Mouse (Mus musculus) limb, embryonic 14.5 days (tissue): ENCODE measurements around the gene Pakap. TPM values are rescaled to one million over a fixed set of nuclear protein-coding genes. Genes with fewer than 3 reads are reported as not detected.

Source experiments
- ATAC-seq: fragments of 200-750 bp; cut with Nextera tagmentation; 2 replicates; pipeline ENCODE4 v1.8.0; 2017; ENCODE audit warnings: low read depth, moderate number of reproducible peaks, moderate TSS enrichment; ENCODE audit not compliant: low FRiP score
- DNase-seq: peaks from one replicate; pipeline ENCODE4 v3.0.0-alpha.2; 2015; ENCODE audit warnings: low spot score
- H3K27ac ChIP-seq: fragments of 300-500 bp; sonication (generic); replicated peaks from 2 replicates; pipeline ENCODE4 v1.5.1; 2014; ENCODE audit warnings: low read depth, mild to moderate bottlenecking, low read length, moderate library complexity, mixed read lengths
- H3K27me3 ChIP-seq: fragments of 300-500 bp; sonication (generic); 2 replicates; pipeline ENCODE4 v1.6.1; 2014; ENCODE audit warnings: low read length, mixed read lengths; ENCODE audit not compliant: control insufficient read depth, insufficient read depth
- H3K36me3 ChIP-seq: fragments of 300-500 bp; sonication (generic); 2 replicates; pipeline ENCODE4 v1.6.1; 2014; ENCODE audit warnings: mild to moderate bottlenecking, low read length, moderate library complexity, mixed read lengths; ENCODE audit not compliant: control insufficient read depth, insufficient read depth
- H3K4me1 ChIP-seq: fragments of 300-500 bp; sonication (generic); 2 replicates; pipeline ENCODE4 v1.6.1; 2014; ENCODE audit warnings: antibody characterized with exemption, low read length, mixed read lengths; ENCODE audit not compliant: control insufficient read depth, insufficient read depth
- H3K4me2 ChIP-seq: fragments of 300-500 bp; sonication (generic); replicated peaks from 2 replicates; pipeline ENCODE4 v1.6.1; 2014; ENCODE audit warnings: low read depth, mild to moderate bottlenecking, low read length, moderate library complexity; ENCODE audit not compliant: severe bottlenecking
- H3K4me3 ChIP-seq: fragments of 300-500 bp; sonication (generic); replicated peaks from 2 replicates; pipeline ENCODE4 v1.5.1; 2014; ENCODE audit warnings: low read length
- H3K9ac ChIP-seq: fragments of 300-500 bp; sonication (generic); 2 replicates; pipeline ENCODE4 v1.6.1; 2014; ENCODE audit warnings: mild to moderate bottlenecking, low read depth, low read length, moderate library complexity; ENCODE audit not compliant: severe bottlenecking
- H3K9me3 ChIP-seq: fragments of 300-500 bp; sonication (generic); 2 replicates; pipeline ENCODE4 v1.6.1; 2016; ENCODE audit warnings: low read length; ENCODE audit not compliant: control insufficient read depth
- POLR2A ChIP-seq: fragments of 200-500 bp; IDR thresholded peaks from 2 replicates; pipeline ENCODE4 v1.8.0; 2012; ENCODE audit warnings: inconsistent platforms, mild to moderate bottlenecking, moderate library complexity, borderline replicate concordance; ENCODE audit not compliant: insufficient read depth, insufficient read length; ENCODE audit errors: extremely low read depth
- WGBS: fragments of 180-500 bp; shearing (Covaris S2); extraction: QIAGEN DNeasy Blood & Tissue Kit; methylation state at CpG from one replicate; pipeline ENCODE4 v1.1.7; 2014; 5-methylcytosine and 5-hydroxymethylcytosine counted together
- polyA plus RNA-seq, 2 experiments: library from polyadenylated mRNA; depleted of rRNA in 1 of 2; stranded (reverse) in 1 of 2; unstranded in 1 of 2; fragments of >200 nt; fragmentation: Nextera tagmentation in 1 of 2; extraction: Ambion mirVana in 1 of 2; gene quantifications; 2 replicates each; pipeline versions ENCODE4 v1.2.1 to v1.2.3; 2012 to 2014

Pakap gene
- polyA plus RNA-seq, 2 experiments = 6.4 to 26.9 TPM

DNA sequence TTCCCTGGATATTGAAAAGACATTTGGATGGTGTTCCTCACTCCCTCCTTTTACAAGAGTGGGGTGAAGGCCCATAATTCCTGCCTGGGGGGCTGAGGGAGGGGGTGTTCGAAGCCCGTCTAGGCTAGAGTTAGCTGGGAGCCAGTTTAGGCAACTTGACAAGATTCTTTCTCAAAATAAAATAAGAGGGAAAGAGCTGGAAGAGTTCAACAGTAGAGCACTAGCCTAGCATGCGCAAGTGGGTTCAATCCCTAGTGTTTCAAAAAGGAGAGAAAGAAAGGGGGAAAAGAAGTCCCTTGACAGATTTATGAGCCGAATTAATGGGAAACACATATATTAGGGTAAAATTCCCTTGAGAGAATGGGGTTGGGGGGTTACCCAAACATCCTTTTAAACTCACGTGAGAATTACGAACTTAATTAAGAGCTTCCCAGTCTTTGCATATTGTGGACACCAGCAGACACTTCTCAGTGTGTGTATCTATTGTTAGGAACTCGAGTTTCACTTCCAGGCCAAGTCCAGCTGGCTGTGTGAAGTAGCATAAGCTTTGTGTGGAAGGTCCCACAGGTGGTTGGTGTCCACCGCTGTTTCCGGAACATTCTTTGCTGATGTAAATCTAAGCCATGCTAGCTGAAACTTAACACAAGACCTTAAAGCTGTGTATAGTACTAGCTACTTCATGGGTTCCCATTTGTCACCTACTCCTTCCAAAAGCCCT, 294.4 kb downstream of the Pakap start:
- H3K27me3 ChIP-seq = no peaks in the 10 kb centered on the region
- peaks cover 5% of the 10 kb centered on the region for H3K36me3 ChIP-seq
- H3K9ac ChIP-seq = no peak overlapping the region
- H3K4me2 ChIP-seq = no peak overlapping the region
- DNase-seq (no peak), ATAC-seq (peak; percentile 54)
- H3K4me3 ChIP-seq = no peak overlapping the region
- no peaks in the 10 kb centered on the region for H3K9me3 ChIP-seq
- 62% methylated on average over 9 of the region's 9 CpGs for WGBS
- TF ChIP-seq POLR2A = no peak
- H3K27ac ChIP-seq = no peak overlapping the region
- H3K4me1 ChIP-seq = peaks cover 24% of the 10 kb centered on the region

DNA sequence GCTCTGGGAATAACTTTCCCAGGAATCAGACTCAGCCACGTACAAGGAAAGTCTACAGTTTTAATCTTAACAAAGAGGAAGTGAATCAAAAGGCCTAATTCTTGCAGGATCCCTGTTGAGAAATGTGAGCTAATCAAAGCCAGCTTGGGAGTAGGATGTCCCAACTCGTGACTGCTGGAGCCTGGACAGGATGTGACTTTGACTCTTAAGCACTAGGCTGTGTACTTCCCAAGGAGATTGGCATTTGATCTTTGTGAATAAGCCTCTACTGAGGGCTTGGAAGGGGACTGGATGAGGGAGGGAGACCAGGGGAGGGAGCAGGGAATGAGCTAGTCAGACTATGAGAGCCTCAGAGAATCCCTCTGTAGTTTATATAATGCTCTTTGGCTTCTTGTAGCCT, 298.1 kb downstream of the Pakap start:
- Histone ChIP-seq H3K4me2 (no peak overlapping the region), H3K9ac (no peak overlapping the region), H3K9me3 (no peaks in the 10 kb centered on the region), H3K27me3 (no peaks in the 10 kb centered on the region), H3K27ac (no peak overlapping the region), H3K36me3 (no peaks in the 10 kb centered on the region), H3K4me1 (peaks cover 23% of the 10 kb centered on the region), H3K4me3 (no peak overlapping the region)
- TF ChIP-seq POLR2A = no peak
- DNase-seq (no peak), ATAC-seq (no peak)
- 9% methylated on average over 2 of the region's 2 CpGs for WGBS

DNA sequence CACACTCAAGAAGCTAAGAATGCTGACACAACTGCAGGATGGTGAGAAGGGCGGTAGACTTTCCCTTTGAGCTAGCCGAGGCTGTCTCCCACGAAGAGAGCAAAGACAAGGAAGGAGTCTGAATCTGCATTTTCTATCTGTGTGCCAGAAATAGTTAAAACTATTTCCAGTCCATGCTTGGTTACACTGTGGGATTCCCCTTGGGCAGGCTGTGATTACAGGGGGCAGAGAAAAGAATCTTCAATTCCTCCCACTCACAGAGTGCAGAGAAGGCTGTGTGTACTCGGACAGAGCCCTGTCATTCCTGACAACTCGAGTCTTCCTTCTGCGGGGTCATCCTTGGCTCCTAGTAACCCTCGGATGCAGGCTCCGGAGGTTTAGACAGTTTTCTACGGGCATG, 299.0 kb downstream of the Pakap start:
- H3K27me3 ChIP-seq = no peaks in the 10 kb centered on the region
- H3K4me1 ChIP-seq = peaks cover 16% of the 10 kb centered on the region
- no peak for ATAC-seq
- H3K4me2 ChIP-seq = no peak overlapping the region
- no peak for DNase-seq
- no peak for TF ChIP-seq POLR2A
- no peak overlapping the region for H3K4me3 ChIP-seq
- no peaks in the 10 kb centered on the region for H3K9me3 ChIP-seq
- H3K36me3 ChIP-seq = no peaks in the 10 kb centered on the region
- no peak overlapping the region for H3K27ac ChIP-seq
- H3K9ac ChIP-seq = no peak overlapping the region
- 77% methylated on average over 9 of the region's 9 CpGs for WGBS

DNA sequence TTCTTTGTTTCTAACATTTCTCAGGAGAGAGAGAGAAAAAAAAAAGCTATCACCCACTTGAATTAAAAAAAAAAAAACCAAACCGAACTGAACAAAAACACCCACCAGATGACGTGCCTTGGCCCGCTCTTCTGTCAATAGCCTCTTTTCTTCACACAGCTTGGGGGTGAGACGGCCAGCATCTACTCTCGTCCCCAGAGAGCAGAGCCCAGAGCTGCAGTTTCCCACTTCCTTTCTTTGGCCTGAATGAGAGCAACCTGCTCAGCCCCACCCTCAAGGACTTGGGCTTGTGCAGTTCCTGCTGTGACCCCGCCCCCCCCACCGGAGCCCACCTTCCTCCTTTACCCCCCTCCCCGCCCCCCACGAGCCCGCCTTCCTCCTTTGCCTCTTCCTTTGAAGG, 299.5 kb downstream of the Pakap start:
- Histone ChIP-seq H3K4me1 (peaks cover 11% of the 10 kb centered on the region; the same call in 1 of the 2 replicates), H3K9me3 (no peaks in the 10 kb centered on the region), H3K36me3 (no peaks in the 10 kb centered on the region), H3K9ac (no peak overlapping the region), H3K4me2 (no peak overlapping the region), H3K27ac (no peak overlapping the region), H3K27me3 (no peaks in the 10 kb centered on the region), H3K4me3 (no peak overlapping the region)
- WGBS = 58% methylated on average over 10 of the region's 10 CpGs
- no peak for TF ChIP-seq POLR2A
- no peak for DNase-seq
- ATAC-seq = no peak

DNA sequence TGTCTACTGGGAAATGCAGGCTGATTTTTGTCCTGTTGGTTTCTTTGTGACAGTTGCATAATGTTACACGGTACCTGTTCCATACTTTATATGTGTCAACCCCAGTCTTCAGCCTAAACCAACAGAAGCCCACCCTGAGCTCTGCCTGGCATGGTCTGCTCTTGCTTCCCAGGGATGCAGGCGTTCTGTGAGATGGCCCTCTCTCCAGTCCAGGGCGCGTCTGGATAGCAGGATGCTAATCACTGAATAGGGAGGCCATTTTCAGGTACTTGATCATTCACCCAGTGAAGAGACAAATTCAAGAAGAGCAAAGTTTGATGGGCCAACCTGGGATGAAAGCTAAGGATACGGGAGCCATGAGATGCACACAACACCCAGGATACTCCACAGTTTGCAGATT, 311.2 kb downstream of the Pakap start:
- no peak for DNase-seq

More for the DNA sequence above, 311.2 kb downstream of the Pakap start:
- TF ChIP-seq POLR2A = no peak
- Histone ChIP-seq H3K27me3 (no peaks in the 10 kb centered on the region), H3K4me3 (no peak overlapping the region), H3K4me2 (no peak overlapping the region), H3K4me1 (peaks cover 9% of the 10 kb centered on the region), H3K9me3 (no peaks in the 10 kb centered on the region), H3K9ac (no peak overlapping the region), H3K27ac (no peak overlapping the region), H3K36me3 (no peaks in the 10 kb centered on the region)
- no peak for ATAC-seq
- WGBS = 88% methylated on average over 5 of the region's 5 CpGs
